Mouse (Mus musculus) liver, embryonic 14.5 days (tissue): Measurements from ENCODE around the gene Fbxo39. TPM values are rescaled to one million over a fixed set of nuclear protein-coding genes. Genes with fewer than 3 reads are reported as not detected.

Experiments
- ATAC-seq: fragments of 200-750 bp; cut with Nextera tagmentation; 2 replicates; pipeline ENCODE4 v1.8.0; 2017; ENCODE audit warnings: moderate number of reproducible peaks, mild to moderate bottlenecking, moderate library complexity; ENCODE audit not compliant: insufficient read depth
- DNase-seq, 3 experiments: peaks; one replicate each; pipeline ENCODE4 v3.0.0-alpha.2; 2012 to 2013; ENCODE audit warnings: low read depth in 3 of 3, low spot score in 3 of 3
- H3K27ac ChIP-seq: fragments of 300-500 bp; sonication (generic); 2 replicates; pipeline ENCODE4 v1.5.1; 2014; ENCODE audit warnings: moderate library complexity, mild to moderate bottlenecking, control low read depth, inconsistent platforms
- H3K27me3 ChIP-seq: fragments of 300-500 bp; sonication (generic); 2 replicates; pipeline ENCODE4 v1.6.1; 2014; ENCODE audit warnings: mild to moderate bottlenecking, low read length, moderate library complexity; ENCODE audit not compliant: control insufficient read depth, insufficient read depth
- H3K36me3 ChIP-seq: fragments of 300-500 bp; sonication (generic); replicated peaks from 2 replicates; pipeline ENCODE4 v1.6.1; 2014; ENCODE audit warnings: low read depth; ENCODE audit not compliant: control insufficient read depth, insufficient read depth
- H3K4me1 ChIP-seq, 2 experiments: fragments of 200-500 bp in 1 of 2; fragments of 300-500 bp in 1 of 2; sonication (generic) in 1 of 2; replicated peaks; 2 replicates each; pipeline ENCODE4 v1.6.1; 2012 to 2014; ENCODE audit warnings: antibody characterized with exemption in 1 of 2, inconsistent platforms in 1 of 2, low read length in 1 of 2; ENCODE audit not compliant: control insufficient read depth in 2 of 2, insufficient read depth in 2 of 2
- H3K4me2 ChIP-seq: fragments of 300-500 bp; sonication (generic); 2 replicates; pipeline ENCODE4 v1.6.1; 2014; ENCODE audit warnings: low read depth, mild to moderate bottlenecking, control low read depth, moderate library complexity
- H3K4me3 ChIP-seq, 2 experiments: fragments of 200-500 bp in 1 of 2; fragments of 300-500 bp in 1 of 2; sonication (generic) in 1 of 2; 2 replicates each; pipeline ENCODE4 v1.5.1; 2012 to 2014; ENCODE audit warnings: low read depth in 2 of 2, low read length in 2 of 2, mild to moderate bottlenecking in 2 of 2, control low read depth in 1 of 2, inconsistent platforms in 1 of 2, moderate library complexity in 1 of 2; ENCODE audit not compliant: insufficient read depth in 1 of 2
- H3K9ac ChIP-seq: fragments of 300-500 bp; sonication (generic); replicated peaks from 2 replicates; pipeline ENCODE4 v1.6.1; 2014; ENCODE audit warnings: mild to moderate bottlenecking, control low read depth, moderate library complexity
- H3K9me3 ChIP-seq: fragments of 300-500 bp; sonication (generic); 2 replicates; pipeline ENCODE4 v1.6.1; 2016; ENCODE audit warnings: low read length, mixed read lengths; ENCODE audit not compliant: control insufficient read depth
- CTCF ChIP-seq: IDR thresholded peaks from 2 replicates; pipeline ENCODE4 v1.5.1; 2016; ENCODE audit warnings: antibody characterized with exemption, low read depth, control low read depth
- EP300 ChIP-seq: IDR thresholded peaks from 2 replicates; pipeline ENCODE4 v1.6.1; 2016; ENCODE audit warnings: antibody characterized with exemption, low read depth
- WGBS: fragments of 180-500 bp; shearing (Covaris S2); extraction: QIAGEN DNeasy Blood & Tissue Kit; methylation state at CpG from one replicate; pipeline ENCODE4 v1.1.7; 2014; ENCODE audit not compliant: insufficient replicate concordance; 5-methylcytosine and 5-hydroxymethylcytosine counted together
- polyA plus RNA-seq, 2 experiments: library from polyadenylated mRNA; depleted of rRNA in 1 of 2; stranded (reverse) in 1 of 2; unstranded in 1 of 2; fragments of >200 nt; fragmentation: Nextera tagmentation in 1 of 2; extraction: Ambion mirVana in 1 of 2; gene quantifications; 2 replicates each; pipeline versions ENCODE4 v1.2.1 to v1.2.3; 2012 to 2014

The Fbxo39 gene
- polyA plus RNA-seq, 2 experiments = not detected

- DNase-seq (no peak), ATAC-seq (no peak)
- Histone ChIP-seq H3K9me3 (no peaks in the 10 kb centered on the region), H3K27ac (no peak overlapping the region), H3K9ac (no peak overlapping the region), H3K4me2 (no peak overlapping the region), H3K36me3 (no peaks in the 10 kb centered on the region), H3K27me3 (no peaks in the 10 kb centered on the region), H3K4me1 (no peaks in the 10 kb centered on the region), H3K4me3 (no peak overlapping the region)
- 49% methylated on average over 2 of the region's 2 CpGs for WGBS
- TF ChIP-seq EP300 (no peak), CTCF (no peak)
Observed at GRCm38 (mm10) chr11:72293116-72293515, 21.1 kb upstream of the Fbxo39 start.

GRCm38 (mm10) chr11:72301334-72301733 is 12.9 kb upstream of the Fbxo39 start, which contains the start of gene Xaf1:
TSS of gene Xaf1 (plus strand) at chr11:72301629.
- Histone ChIP-seq H3K4me3 (peak within 1 kb of the TSS; percentile 8 to 27; a peak in 3 of 4 replicates), H3K9ac (no peak within 1 kb of the TSS), H3K4me2 (peak within 1 kb of the TSS; percentile 43), H3K9me3 (no peaks in the 10 kb centered on the region), H3K4me1 (no peaks in the 10 kb centered on the region), H3K27me3 (no peaks in the 10 kb centered on the region), H3K27ac (no peak within 1 kb of the TSS), H3K36me3 (no peaks in the 10 kb centered on the region)
- 1% methylated on average over 6 of the region's 6 CpGs for WGBS
- ATAC-seq (no peak), DNase-seq (peak in 1 of 3 experiments; percentile 11)
- no peak for TF ChIP-seq CTCF
- TF ChIP-seq EP300 = no peak

GRCm38 (mm10) chr11:72302230-72302629 is 12.0 kb upstream of the Fbxo39 start:
- Histone ChIP-seq H3K4me2 (peak overlapping the region; percentile 43), H3K27ac (no peak overlapping the region), H3K9me3 (no peaks in the 10 kb centered on the region), H3K4me3 (peak overlapping the region; percentile 8 to 27; a peak in 2 of 4 replicates), H3K4me1 (no peaks in the 10 kb centered on the region), H3K9ac (no peak overlapping the region), H3K27me3 (no peaks in the 10 kb centered on the region), H3K36me3 (no peaks in the 10 kb centered on the region)
- WGBS = 68% methylated on average over 7 of the region's 7 CpGs
- TF ChIP-seq CTCF = no peak
- TF ChIP-seq EP300 = no peak
- DNase-seq (no peak), ATAC-seq (no peak)

- no peak overlapping the region for H3K9ac ChIP-seq
- 61% methylated on average over 5 of the region's 5 CpGs for WGBS
- no peaks in the 10 kb centered on the region for H3K27me3 ChIP-seq
- H3K4me2 ChIP-seq = no peak overlapping the region
- no peaks in the 10 kb centered on the region for H3K4me1 ChIP-seq
- no peak for ATAC-seq
- no peaks in the 10 kb centered on the region for H3K9me3 ChIP-seq
- no peaks in the 10 kb centered on the region for H3K36me3 ChIP-seq
- TF ChIP-seq CTCF = no peak
- TF ChIP-seq EP300 = no peak
- H3K27ac ChIP-seq = no peak overlapping the region
- H3K4me3 ChIP-seq = no peak overlapping the region
- no peak for DNase-seq
Observed at GRCm38 (mm10) chr11:72307461-72307860, 6.8 kb upstream of the Fbxo39 start.

- Histone ChIP-seq H3K4me2 (no peak overlapping the region), H3K36me3 (no peaks in the 10 kb centered on the region), H3K4me3 (no peak overlapping the region), H3K9ac (no peak overlapping the region), H3K4me1 (no peaks in the 10 kb centered on the region), H3K27me3 (peaks cover 2% of the 10 kb centered on the region; the same call in 1 of the 2 replicates), H3K9me3 (no peaks in the 10 kb centered on the region), H3K27ac (no peak overlapping the region)
- DNase-seq = no peak
- ATAC-seq = no peak
- TF ChIP-seq EP300 (no peak), CTCF (no peak)
- WGBS = 31% methylated on average over 2 of the region's 2 CpGs
Observed at GRCm38 (mm10) chr11:72308982-72309381, 5.3 kb upstream of the Fbxo39 start.

- no peak overlapping the region for H3K4me2 ChIP-seq
- no peaks in the 10 kb centered on the region for H3K4me1 ChIP-seq
- H3K27me3 ChIP-seq = peaks cover 16% of the 10 kb centered on the region
- no peaks in the 10 kb centered on the region for H3K36me3 ChIP-seq
- TF ChIP-seq EP300 = no peak
- no peak for TF ChIP-seq CTCF
- H3K9ac ChIP-seq = no peak overlapping the region
- WGBS = 30% methylated on average over 4 of the region's 4 CpGs
- H3K9me3 ChIP-seq = no peaks in the 10 kb centered on the region
- no peak for DNase-seq
- no peak overlapping the region for H3K4me3 ChIP-seq
- no peak overlapping the region for H3K27ac ChIP-seq
- no peak for ATAC-seq
Observed at GRCm38 (mm10) chr11:72310491-72310890, 3.8 kb upstream of the Fbxo39 start.
